Mouse (Mus musculus): ENCODE results near the gene Ak8.

The Ak8 gene

DNA sequence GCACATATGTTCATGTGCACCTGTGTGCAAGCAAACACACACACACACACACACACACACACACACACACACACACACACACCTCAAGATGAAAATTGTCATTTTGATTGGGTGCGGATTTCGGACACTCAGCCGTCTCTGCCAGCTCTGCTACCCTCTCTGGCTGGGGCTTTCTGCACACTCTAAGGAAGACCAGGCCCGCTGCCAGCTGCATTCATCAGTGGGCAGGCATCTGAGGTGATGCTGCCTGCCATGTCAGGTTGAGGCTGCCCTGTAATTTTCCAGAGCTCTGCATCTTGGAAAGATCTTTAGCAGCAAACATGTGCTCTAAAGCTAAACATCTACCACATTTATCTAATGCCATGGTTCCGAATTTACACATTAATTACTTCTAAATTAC is 37.1 kb downstream of the Ak8 start:
- peak in 1 of 2 experiments; percentile 27 for DNase-seq

- DNase-seq = no peak
Measured at GRCm38 (mm10) chr2:28740159-28740558, 40.2 kb downstream of the Ak8 start.

DNA sequence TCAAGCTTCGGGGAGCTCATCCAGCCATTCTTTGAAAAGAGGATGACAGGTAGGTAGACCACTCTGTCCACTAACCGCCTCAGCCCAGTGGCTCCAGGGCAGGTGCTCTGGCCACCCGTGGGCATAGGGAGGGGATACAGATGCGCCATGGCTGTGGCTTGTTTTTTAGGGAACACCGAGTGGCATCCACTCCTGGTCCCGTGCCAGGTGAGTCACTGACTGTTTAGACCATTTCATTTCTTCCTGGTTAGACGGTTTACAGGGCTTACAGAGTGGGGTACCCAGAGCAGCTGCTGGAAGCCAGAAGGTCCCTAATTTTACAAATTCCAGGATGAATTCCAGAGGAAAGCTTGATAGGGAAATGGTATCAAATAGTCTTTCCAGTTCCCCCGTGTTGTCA is 42.7 kb downstream of the Ak8 start:
- no peak for DNase-seq

- DNase-seq = no peak
Measured at GRCm38 (mm10) chr2:28746682-28747332, 46.8 kb downstream of the Ak8 start.

DNA sequence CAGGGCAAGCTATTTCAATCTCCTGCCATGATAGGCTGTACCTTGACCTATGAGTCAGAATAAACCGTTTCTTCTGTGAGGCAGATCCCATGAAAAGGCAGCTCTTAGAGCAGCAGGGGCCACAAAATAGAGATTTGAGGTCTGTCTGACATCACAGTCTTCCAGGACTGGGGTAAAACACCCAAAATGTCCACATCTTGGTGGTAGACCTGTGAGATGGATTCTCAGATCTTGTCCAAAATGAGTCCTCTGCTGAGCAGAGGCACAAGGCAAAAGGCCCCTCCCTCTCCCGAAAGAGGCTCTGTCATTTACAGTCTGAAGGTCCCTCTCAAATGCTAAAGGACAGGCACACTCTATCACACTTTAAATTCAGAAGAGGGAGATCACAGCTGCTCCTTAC is 47.7 kb downstream of the Ak8 start:
- DNase-seq = no peak

GRCm38 (mm10) chr2:28751186-28751585 is 51.2 kb downstream of the Ak8 start:
- DNase-seq = peak; percentile 33 to 43

DNA sequence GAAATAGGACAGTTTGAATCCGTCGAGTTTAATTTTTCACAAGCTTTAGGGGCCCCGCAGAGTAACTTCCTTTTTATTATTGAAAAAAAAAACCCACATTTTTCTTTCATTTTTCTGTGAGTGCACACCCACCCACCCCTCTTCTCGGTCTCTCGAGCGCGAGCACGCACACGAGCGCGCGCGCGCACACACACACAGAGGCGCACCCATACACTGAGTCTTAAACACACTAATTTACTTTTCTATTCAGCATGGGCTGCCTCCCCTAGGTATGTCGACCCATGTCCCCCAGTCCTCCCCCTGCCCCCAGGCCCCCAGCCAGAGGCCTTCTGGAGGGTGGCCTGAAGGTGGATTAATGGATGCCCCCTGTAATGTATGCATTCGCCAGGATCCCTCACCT is 51.7 kb downstream of the Ak8 start:
- DNase-seq = peak in 1 of 2 experiments; percentile 34

DNA sequence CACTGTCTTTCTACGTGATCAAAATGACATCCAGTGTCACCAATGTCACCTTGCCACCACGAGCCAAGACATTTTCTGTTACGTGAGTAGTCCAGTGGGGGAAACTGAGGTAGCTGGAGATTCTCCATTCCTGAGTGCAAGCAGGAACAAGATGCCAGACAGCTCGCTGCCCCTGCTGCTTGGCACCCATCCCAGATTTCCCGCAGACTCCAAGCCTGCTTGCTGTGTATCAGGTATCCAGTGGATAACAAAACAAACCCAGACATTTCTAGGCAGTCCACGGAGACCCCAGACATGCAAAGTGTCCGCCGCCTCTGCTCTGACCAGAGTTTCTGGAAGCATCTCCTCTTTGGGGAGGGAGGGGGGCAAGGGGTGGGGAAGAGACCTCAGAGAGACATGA is 52.4 kb downstream of the Ak8 start:
- peak; percentile 36 to 49 for DNase-seq

GRCm38 (mm10) chr2:28755451-28755850 is 55.5 kb downstream of the Ak8 start:
- peak; percentile 87 to 89 for DNase-seq

GRCm38 (mm10) chr2:28756201-28756600 is 56.2 kb downstream of the Ak8 start:
- DNase-seq = peak; percentile 83 to 86

GRCm38 (mm10) chr2:28759441-28759840 is 59.5 kb downstream of the Ak8 start:
- DNase-seq = no peak

- no peak for DNase-seq
Measured at GRCm38 (mm10) chr2:28766590-28766989, 66.6 kb downstream of the Ak8 start.

- no peak for DNase-seq
Measured at GRCm38 (mm10) chr2:28767041-28767440, 67.1 kb downstream of the Ak8 start.

GRCm38 (mm10) chr2:28770697-28771096 is 70.7 kb downstream of the Ak8 start:
- peak; percentile 55 to 73 for DNase-seq

DNA sequence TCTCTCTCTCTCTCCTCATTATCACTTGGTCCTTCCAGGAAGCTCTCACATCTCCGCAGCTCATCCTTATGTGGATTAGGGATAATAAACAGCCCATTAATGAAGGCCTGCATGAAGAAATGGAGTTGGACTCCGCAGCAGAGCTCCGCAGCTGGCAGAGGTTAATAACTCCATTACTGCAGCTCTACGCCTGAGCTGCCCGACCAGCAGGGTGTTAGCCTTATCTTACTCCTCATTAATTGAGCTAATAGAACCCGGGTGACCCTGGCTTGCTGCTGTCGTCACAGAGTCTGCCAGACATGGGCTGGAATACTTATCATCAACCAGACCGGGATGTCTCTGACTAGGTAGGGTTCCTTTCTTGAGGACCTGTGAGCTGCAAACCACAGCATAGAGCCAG is 74.1 kb downstream of the Ak8 start:
- DNase-seq = no peak

- DNase-seq = no peak
Measured at GRCm38 (mm10) chr2:28776728-28777127, 76.8 kb downstream of the Ak8 start.

DNA sequence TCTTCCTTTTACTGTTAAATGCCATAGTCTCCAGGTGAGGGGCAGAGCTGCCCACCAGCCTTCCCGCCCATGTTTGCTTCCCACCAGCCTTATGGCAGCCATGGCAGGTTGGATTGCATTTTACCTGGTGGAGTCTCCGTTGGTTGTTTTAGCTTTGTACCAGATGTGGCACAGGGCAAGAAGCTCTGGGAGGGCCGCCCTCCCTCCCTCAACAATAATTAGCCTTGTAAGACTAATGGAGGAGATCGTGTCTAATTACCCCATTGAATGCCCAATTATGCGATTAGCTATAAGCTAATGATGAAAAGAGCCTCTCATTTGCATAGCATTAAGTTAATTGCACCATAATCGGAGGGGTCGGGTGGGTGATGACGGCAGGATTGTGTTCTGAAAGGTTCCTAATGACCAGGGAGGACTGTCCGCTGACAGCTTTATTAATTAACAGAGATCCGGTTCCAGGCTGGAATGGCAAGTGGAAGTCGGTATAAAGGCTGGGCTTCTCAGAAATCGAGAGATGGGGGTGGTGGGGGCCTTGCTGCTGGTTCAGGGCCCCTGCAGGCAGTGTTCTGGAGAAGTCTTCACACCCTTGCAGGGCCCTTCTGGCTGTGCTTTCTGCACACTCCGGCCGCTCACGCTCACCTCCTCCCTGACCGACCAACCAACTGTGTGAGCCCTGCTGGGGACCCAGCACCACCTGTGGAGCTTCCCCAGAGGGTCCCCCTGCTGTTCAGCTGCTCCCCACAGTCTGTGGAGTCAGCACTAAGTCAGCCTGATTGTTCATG is 80.2 kb downstream of the Ak8 start:
- DNase-seq = no peak

- no peak for DNase-seq
Measured at GRCm38 (mm10) chr2:28781310-28781709, 81.3 kb downstream of the Ak8 start.

DNA sequence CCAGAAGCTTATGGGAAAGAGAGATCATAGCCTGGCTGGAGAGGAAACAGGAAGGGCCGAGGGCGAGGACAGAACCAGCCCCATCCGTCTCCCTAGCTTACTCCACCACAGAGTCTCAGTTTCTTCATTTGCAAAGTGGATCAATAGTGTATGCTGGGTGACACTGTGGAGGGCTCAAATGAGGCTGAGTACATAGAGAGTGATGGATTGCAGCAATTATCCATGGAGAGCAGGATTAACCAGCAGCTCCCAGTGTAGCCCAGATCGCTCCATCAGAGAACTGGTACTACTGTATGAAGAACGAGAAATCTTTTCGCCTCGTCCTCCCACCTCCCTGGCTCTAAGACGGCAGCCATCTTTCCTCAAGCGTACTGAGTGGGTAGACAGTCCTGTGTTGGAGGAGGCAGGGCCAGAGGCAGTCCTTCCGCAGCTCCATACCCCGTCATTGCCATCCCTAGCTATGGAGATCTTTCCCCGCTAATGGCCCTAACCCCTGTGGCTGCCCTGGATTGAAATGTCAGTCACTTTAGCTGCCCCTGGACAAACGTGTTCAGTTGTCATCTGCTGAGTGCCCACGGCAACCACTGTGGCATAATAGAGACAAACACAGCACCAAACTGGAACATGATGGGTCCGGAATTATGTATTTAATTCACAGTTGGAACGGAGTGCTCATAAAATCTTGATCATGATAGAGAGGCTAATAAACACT is 86.5 kb downstream of the Ak8 start:
- no peak for DNase-seq

GRCm38 (mm10) chr2:28787067-28787619 is 87.2 kb downstream of the Ak8 start:
- peak; percentile 35 to 43 for DNase-seq

- DNase-seq = peak; percentile 59 to 71
Measured at GRCm38 (mm10) chr2:28792931-28793610, 93.1 kb downstream of the Ak8 start.

- no peak for DNase-seq
Measured at GRCm38 (mm10) chr2:28794623-28795022, 94.7 kb downstream of the Ak8 start.

DNA sequence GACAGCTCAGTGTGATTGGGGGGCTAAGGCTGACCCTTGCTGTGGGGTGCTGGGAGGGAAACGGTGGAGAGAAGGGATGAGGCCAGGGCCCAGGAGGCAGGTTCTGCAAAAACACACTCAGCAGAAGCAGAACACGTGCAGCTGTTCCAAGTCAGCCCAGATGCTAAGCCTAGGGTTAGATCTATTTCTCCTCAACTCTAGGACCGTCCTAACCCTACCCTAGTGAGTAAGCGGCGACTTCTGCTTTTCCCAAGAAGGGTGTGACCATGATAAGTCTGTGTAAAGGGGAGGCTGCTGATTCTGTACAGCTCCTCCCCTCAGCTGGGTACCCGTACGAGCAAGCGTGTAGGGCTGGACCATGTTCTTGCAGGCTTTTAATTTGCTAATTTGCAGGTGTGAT is 96.3 kb downstream of the Ak8 start:
- DNase-seq = no peak

Data from kidney, postnatal 4 days (tissue).